Mouse (Mus musculus) MEL (cell line): Measurements from ENCODE around the gene Stfa2l1.

ENCODE experiments used
- CTCF ChIP-seq, 3 experiments: IDR thresholded peaks in 2 of 3; conservative IDR thresholded peaks in 1 of 3; 2 replicates each; pipeline ENCODE4 v1.5.1; 2011 to 2012; ENCODE audit warnings: low read length in 3 of 3, low read depth in 2 of 3, mild to moderate bottlenecking in 2 of 3, improper control_type of control experiment in 1 of 3, inconsistent platforms in 1 of 3, mixed read lengths in 1 of 3, moderate library complexity in 1 of 3; ENCODE audit not compliant: control insufficient read depth in 1 of 3, insufficient read depth in 1 of 3, poor library complexity in 1 of 3, severe bottlenecking in 1 of 3
- MEF2A ChIP-seq: IDR thresholded peaks from 2 replicates; pipeline ENCODE4 v1.6.1; 2014; ENCODE audit warnings: low read depth, mild to moderate bottlenecking, inconsistent platforms, low read length, improper control_type of control experiment; ENCODE audit not compliant: poor library complexity, insufficient replicate concordance, severe bottlenecking; ENCODE audit errors: extremely low read depth

GRCm38 (mm10) chr16:36156402-36156975 is at the start of gene Stfa2l1:
- TF ChIP-seq MEF2A = no peak
- TF ChIP-seq CTCF (IDR thresholded peaks at IDR 0.05 in 2 of 3, conservative IDR thresholded peaks at IDR 0.05 in 1 of 3; ENCODE audit: control insufficient read depth in 1 of 3, insufficient read depth in 1 of 3, low read depth in 2 of 3, low read length in 3 of 3, poor library complexity in 1 of 3, severe bottlenecking in 1 of 3) = no peak
